Mouse (Mus musculus) NIH3T3 (cell line): Measurements from ENCODE around the gene Sdc3.

Source experiments
- DNase-seq: peaks from one replicate; pipeline ENCODE4 v3.0.0-alpha.2; 2012; ENCODE audit warnings: low read depth

Sdc3 gene

DNA sequence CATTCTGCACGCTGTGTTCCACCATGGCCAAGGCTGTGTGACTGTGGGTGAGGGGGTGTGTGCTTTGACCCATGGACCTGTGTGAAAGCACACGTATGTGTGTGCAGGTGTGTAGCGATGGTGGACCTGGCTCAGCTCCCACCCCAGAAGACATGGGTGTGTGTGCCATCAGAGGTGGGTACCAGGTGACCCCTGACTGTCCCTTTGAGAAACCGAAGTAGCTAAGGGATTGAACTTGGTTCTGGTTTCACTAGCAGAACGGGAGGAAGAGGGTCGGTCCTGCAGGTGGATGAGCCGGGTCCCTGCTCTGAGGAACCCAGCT is 804 bp downstream of the Sdc3 start:
- no peak for DNase-seq

DNA sequence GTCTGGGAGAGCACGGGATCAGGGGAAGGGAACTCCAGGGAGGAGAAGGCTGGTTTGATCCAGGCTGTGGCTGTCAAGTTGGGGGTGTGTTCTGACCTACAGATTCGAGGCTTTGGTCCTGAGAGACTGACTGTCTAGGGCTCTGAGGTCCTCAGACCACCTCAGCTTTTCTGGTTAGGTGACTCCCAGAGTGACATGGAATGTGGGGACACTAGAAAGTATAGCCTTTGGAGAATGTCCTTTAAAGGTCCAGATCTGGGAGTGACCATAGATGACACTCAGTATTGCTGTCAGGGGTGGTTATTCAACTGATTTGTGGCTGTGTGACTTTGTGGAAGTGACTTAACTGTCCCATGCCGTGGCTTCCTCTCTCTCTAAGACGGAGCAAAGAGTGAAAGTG is 2.4 kb downstream of the Sdc3 start:
- no peak for DNase-seq

GRCm38 (mm10) chr4:130795970-130796369 is 3.6 kb downstream of the Sdc3 start:
- DNase-seq: peak; percentile 66

DNA sequence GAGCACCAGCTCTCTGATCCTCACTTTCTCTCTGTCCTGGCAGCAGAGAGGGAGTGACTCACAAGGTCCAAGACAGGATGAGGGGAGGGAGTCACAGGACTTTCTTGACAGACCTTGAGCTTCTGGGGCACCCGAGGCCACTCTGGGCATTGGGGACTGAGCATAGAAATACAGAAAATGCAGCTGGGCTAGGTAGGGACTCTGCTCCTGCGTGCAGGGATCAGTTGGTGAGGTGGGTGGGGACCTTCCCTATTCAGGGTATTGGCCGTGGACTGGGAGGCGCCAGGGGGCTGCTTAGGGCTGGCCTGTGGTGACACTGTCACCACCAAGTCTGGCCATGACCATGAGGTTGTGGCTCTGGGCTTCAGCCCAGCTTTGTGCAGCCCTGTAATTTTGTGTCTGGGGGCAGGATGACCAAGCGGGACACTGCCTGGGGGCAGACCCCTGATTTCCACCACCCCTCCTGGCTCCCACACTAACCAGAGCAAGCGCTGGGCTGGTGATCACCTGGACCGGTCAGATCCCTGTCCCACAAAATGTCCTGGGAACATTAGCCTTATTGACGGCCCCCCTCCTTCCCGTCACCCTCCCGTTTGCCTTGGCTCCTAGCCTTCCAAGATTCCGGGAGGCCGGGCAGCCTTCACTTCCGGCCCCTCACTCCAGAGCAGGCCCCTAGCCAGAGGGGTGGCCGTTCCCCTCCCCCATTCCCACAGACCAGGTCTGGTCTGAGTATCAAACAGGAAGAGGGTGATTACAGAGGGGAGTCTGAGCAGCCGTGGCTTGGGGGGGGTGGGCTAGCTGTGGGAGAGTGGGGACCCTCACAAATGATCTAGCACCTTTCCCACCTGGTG is 5.1 kb downstream of the Sdc3 start:
- DNase-seq: no peak

- peak; percentile 65 for DNase-seq
Observed at GRCm38 (mm10) chr4:130798416-130798815, 6.1 kb downstream of the Sdc3 start.

- peak; percentile 43 for DNase-seq
Observed at GRCm38 (mm10) chr4:130799118-130799517, 6.8 kb downstream of the Sdc3 start.

DNA sequence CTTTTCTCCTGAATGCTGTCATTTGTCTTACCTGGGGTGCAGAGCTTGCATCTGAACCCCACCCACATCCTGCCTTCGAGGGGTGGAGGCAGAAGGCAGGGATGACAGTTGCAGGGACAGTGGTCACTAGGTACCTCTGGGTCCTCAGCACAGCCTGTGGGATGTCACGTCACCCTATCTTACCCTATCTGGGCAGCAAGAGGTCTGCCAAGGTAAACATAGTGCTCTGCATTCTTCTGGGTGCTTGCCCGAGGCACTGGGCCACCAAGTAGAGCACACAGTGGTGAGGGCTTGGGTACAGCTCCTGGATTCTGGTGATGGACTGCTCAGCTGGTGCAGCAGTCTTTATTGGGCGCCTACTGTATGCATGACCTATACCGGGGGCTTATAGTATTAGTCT is 7.2 kb downstream of the Sdc3 start:
- DNase-seq: no peak

DNA sequence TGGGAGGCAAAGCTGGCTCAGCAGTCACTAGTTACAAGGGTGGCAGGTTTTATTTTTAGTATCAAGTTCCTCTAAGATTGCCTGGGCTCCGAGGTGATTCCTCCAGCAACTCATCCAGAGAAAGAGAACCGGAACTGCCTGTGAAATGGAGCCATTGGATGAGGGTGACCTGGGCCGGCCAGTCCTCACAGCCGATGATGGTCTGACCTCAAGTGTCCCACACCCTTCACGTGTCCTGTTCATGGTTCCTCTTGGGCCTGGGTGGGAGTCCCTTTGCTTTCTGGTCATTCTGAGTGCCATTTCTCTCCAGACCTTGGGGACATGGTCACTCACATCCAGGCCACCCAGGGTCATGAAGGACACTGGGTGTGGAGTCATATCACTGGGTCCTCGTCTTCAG is 7.8 kb downstream of the Sdc3 start:
- no peak for DNase-seq

- DNase-seq: no peak
Observed at GRCm38 (mm10) chr4:130801198-130801597, 8.9 kb downstream of the Sdc3 start.

DNA sequence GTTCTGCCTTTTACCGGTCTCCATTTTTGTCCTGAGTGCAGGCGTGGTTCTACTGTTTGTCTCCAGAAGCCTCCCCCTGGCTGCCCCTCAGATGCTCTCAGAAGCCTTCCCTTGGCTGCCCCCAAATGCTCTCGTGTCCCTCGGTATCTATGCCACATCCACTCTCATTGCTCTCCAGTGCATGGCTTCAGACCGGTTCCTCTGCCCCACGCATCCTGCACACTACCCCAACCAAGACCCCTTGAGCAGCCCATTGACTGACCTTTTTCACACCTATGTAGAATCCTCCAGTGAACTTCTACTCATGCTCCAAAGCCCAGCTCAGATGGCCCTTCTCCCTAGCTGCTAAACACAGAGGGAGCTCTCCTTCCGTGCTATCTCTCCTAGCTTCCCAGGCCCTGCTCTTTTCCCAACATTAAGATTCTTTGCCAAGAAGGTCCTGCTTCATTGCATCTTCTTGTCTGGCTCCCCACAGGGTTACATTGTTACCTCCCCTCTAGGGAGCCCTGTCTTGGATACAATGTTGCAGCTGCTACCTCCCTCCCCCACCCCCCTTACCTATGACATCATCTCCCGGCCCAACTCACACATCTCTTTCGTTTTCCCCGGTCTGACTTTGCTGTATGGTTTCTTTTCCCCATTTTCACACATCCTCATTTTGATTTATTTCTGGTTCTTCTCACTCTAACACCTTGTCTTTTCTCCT is 9.4 kb downstream of the Sdc3 start:
- peak; percentile 61 for DNase-seq

- no peak for DNase-seq
Observed at GRCm38 (mm10) chr4:130803591-130803990, 11.3 kb downstream of the Sdc3 start.

- no peak for DNase-seq
Observed at GRCm38 (mm10) chr4:130804292-130804691, 12.0 kb downstream of the Sdc3 start.

DNA sequence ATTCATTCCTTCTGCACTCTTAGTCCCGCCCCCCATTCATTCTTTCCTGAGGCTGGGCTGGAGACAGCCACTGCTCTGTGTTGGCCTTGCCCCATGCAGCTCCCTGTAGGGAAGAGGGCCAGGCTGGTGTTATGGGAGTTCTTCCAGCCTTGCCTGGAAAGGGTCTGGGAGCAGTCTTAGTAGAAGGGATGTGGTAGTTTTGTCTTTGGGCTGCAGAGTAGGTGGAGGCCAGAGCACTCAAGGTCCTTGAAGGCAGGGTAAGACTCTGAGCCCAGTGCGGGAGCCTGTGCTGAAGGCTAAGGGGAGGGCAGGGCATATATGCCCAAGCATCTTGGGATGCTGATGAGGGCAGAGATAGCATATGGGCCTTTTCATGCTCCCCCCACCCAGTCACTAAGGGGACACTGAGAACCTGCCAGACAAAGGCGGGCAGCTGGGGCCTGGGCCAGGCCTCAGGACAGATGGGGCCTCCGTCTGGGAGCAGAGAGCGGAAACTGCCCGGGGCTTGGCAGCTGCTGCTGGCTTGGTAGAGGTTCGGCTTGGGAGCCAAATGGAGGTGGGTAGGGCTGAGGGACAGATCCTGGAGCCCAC is 12.5 kb downstream of the Sdc3 start:
- DNase-seq: no peak

GRCm38 (mm10) chr4:130805746-130806145 is 13.4 kb downstream of the Sdc3 start:
- DNase-seq: no peak

DNA sequence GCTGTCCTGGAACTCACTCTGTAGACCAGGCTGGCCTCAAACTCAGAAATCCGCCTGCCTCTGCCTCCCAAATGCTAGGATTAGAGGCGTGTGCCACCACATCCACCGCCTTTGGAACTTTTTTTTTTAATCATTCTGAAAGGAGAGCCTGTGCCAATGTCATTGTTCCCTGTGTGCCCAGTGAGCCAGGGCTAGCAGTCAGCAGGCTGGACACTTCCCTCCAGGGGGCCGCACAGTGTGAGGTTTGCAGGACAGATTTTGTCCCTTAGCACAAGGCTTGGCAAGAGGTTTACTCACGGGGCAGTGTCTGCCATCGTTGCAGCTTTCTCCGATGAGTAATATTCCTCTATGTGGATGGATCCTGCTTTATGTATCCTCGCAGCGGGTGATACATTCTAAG is 14.4 kb downstream of the Sdc3 start:
- DNase-seq: no peak

GRCm38 (mm10) chr4:130809784-130810183 is 17.4 kb downstream of the Sdc3 start:
- no peak for DNase-seq

DNA sequence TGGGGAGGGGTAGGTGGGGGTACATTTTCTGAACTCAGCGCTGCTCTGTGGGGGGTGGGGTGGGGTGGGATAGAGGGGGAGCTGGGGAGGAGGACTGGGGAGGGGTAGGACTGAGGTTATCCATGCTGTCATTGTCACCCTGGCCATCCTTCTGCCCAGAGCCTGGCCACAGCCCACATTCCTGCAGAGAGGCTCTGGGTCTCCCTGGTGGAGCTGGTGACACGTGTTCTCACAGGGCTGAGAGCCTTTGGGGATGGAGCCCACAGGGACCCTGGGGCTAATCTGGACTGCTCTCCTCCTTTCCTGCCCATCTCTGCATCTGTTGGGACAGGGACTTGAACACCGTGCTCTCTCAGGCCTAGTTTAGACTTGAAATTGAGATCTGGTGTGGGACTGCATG is 18.5 kb downstream of the Sdc3 start:
- no peak for DNase-seq

- no peak for DNase-seq
Observed at GRCm38 (mm10) chr4:130811385-130811784, 19.0 kb downstream of the Sdc3 start.

DNA sequence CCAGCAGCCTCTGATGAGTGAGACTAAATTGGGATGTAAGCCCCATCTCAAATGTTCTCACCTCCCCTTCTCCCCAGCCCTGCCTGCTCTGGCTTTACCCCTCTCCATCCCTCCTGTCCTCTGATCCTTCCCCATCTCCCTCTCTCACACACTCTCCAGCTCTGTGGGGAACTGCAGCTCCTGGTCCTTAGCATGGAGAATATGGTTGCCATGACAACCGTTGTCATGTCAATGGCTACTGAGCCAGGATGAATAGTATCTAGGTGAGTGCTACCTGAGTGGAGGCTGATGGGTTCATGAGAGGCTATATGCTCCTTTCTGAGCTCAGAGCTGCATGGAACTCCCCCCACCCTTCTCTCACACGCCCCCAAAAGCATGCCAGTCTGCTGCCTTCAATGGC is 21.6 kb downstream of the Sdc3 start:
- DNase-seq: no peak

DNA sequence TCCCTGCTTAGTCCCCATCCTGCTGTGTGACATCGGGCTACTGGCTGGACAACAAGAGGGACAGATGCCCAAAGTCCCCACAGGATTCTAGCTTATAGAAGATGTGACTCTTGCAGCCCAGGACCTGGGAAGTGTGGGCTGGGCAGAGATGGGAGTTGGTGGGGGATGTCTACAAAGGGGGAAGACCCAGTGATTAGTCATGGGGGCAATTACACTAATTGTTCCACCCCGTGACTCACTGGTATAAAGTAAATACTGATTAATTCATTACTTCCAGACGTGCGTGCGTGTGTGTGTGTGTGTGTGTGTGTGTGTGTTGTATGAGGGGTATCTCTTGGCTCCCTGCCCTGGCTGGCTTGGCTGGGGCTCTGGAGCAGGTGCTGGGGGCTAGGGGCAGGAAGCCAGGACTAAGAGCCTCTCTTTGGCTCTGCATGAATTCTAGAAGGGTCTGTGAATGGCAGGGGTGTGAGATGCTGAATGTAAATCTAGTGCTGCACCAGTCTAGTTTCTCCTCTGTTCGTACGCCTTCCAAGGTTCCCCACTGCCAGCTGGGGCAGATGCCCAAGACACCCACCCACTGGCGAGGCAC is 22.5 kb downstream of the Sdc3 start:
- DNase-seq: no peak

- no peak for DNase-seq
Observed at GRCm38 (mm10) chr4:130815860-130816259, 23.5 kb downstream of the Sdc3 start.

DNA sequence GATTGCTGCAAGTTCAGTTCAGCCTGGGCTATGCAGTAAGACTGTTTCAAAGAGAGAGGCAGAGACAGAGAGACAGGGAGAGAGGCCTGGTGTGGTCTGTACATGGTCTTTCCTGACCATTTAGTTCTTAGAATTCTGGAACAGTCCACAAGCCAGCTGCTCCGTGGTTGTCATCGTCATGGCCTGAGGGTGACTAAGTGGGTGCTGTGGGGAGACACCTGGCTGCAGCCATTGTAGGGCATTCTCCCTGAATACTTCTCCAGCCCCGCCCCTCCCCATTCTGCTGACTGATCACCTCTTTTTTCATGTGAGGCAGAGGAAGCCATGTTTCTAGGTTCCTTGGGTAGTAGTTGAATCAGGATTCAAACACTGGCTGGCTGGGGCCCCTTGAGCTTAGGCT is 27.5 kb downstream of the Sdc3 start:
- no peak for DNase-seq
